Mouse (Mus musculus): ENCODE measurements around the gene Agtpbp1. TPM values are rescaled to one million over a fixed set of nuclear protein-coding genes. Genes with fewer than 3 reads are reported as not detected.
A peak's percentile ranks its signal among the peaks of the same experiment; 100 is the strongest.

The Agtpbp1 gene
- 16.3 and 20.4 TPM in 2 replicates for polyA plus RNA-seq (2015; fragmentation: Nextera tagmentation; extraction: Ambion mirVana)

DNA sequence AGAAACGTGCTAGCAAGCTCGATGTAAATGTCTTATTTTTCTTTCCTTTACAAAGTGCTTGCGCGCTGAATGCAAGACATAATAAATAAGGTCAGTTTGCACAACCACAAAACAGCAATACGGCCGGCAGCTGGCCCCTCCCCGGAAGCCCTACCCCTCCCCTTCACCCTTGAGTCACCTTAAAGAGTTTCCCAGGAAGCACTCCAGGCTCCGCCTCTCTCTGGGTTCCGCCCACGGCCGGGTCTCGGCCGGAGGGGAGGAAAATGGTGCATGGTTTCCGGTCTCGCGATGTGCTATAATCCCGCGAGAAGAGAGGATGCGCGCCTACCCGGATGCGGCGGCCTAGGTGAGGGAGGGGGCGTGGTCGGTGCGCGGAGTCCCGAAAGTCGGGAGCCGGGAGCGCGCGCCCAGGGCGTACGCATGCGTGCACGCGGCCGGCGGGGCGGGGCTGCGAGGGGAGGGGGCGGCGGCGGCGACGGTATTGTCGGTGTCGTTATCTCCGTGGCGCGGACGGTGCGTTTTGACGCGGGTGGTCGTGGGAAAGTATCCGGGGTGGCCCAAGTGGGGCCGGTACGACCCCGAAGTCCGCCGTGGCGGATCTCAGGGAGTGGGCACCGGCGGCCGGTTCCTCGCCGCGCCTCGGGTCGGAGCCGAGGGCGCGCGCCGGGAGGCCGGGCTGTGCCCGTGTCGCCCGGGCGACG is at the start of gene Agtpbp1, which contains the start of gene Naa35:
Gene Agtpbp1 (minus strand): TSS at position 281 of the 701 bp plus-strand sequence.
Gene Naa35 (plus strand): TSS at position 313 of the 701 bp plus-strand sequence.
- H3K4me3 ChIP-seq (replicated peaks), result peak within 1 kb of the TSS; percentile 89
- ATAC-seq (ENCODE audit: insufficient number of reproducible peaks, low FRiP score, low TSS enrichment, low read depth), result peak; percentile 99
- H3K9ac ChIP-seq, result peak within 1 kb of the TSS; percentile 86
- H3K36me3 ChIP-seq, result peaks cover 19% of the 10 kb centered on the region
- peak within 1 kb of the TSS; percentile 74 for H3K27ac ChIP-seq (replicated peaks)
- peaks cover 26% of the 10 kb centered on the region for H3K4me1 ChIP-seq
- under 1% methylated on average over 78 of the region's 83 CpGs for WGBS
- H3K4me2 ChIP-seq (replicated peaks), result peak within 1 kb of the TSS; percentile 83
- H3K9me3 ChIP-seq (replicated peaks), result no peaks in the 10 kb centered on the region
- no peaks in the 10 kb centered on the region for H3K27me3 ChIP-seq

- Histone ChIP-seq H3K9me3 (replicated peaks) (no peaks in the 10 kb centered on the region), H3K4me3 (replicated peaks) (no peak overlapping the region), H3K9ac (no peak overlapping the region), H3K4me2 (replicated peaks) (no peak overlapping the region), H3K27me3 (no peaks in the 10 kb centered on the region), H3K4me1 (no peaks in the 10 kb centered on the region), H3K36me3 (peaks cover 80% of the 10 kb centered on the region), H3K27ac (replicated peaks) (no peak overlapping the region)
- WGBS, result 69% methylated on average over 5 of the region's 5 CpGs
- no peak for ATAC-seq (ENCODE audit: insufficient number of reproducible peaks, low FRiP score, low TSS enrichment, low read depth)
Observed at GRCm38 (mm10) chr13:59634637-59635036, 49.6 kb upstream of the Agtpbp1 start.

DNA sequence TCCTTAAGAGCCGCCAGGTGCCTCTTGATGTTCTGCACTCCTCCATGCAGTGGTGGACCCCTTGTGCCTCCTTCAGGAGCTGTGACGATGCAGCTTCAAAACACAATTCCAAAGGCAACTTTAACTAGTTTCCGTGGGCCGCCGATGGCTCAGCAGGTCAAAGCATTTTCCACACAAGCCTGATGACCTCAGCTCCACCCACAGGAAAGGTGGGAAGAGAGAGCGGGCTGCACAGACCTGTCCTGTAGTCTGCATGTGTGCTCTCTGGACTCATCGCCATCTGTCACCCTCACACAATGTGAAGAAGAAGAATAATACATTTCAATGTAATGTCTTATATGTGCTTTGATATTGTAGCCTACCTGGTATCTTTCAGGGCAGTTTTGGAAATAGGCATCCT is 41.7 kb upstream of the Agtpbp1 start:
- ATAC-seq (ENCODE audit: insufficient number of reproducible peaks, low FRiP score, low TSS enrichment, low read depth), result no peak
- peaks cover 74% of the 10 kb centered on the region for H3K36me3 ChIP-seq

DNA sequence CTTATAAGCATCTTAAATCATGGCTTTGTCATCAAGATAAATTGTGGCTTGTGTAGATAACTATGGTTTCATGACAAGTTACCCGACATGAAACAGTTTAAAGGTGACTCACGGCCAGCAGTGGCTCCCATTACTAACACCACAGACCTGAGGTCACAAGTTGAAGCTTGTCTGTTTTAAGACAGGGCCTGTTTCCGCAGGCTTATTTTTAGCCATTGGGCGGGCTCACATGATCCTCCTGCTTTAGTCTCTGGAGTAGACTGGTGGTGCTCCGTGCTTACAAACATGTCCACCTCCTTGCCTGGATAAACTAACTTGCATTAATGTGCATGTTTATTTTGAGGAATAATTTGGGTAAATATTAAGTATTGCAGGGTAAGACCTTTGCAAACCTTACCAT is 39.9 kb upstream of the Agtpbp1 start:
- no peaks in the 10 kb centered on the region for H3K9me3 ChIP-seq (replicated peaks)
- no peak overlapping the region for H3K27ac ChIP-seq (replicated peaks)
- H3K4me1 ChIP-seq, result no peaks in the 10 kb centered on the region
- H3K4me2 ChIP-seq (replicated peaks), result no peak overlapping the region
- peaks cover 72% of the 10 kb centered on the region for H3K36me3 ChIP-seq
- no peak overlapping the region for H3K4me3 ChIP-seq (replicated peaks)
- no peak overlapping the region for H3K9ac ChIP-seq
- no peaks in the 10 kb centered on the region for H3K27me3 ChIP-seq
- ATAC-seq (ENCODE audit: insufficient number of reproducible peaks, low FRiP score, low TSS enrichment, low read depth), result no peak
- WGBS, result 68% methylated on average over 5 of the region's 5 CpGs

More for the DNA sequence above, 41.7 kb upstream of the Agtpbp1 start:
- no peak overlapping the region for H3K4me3 ChIP-seq (replicated peaks)
- no peak overlapping the region for H3K9ac ChIP-seq
- 87% methylated on average over 7 of the region's 7 CpGs for WGBS
- H3K27me3 ChIP-seq, result no peaks in the 10 kb centered on the region
- H3K9me3 ChIP-seq (replicated peaks), result no peaks in the 10 kb centered on the region
- H3K4me2 ChIP-seq (replicated peaks), result no peak overlapping the region
- no peaks in the 10 kb centered on the region for H3K4me1 ChIP-seq
- no peak overlapping the region for H3K27ac ChIP-seq (replicated peaks)

GRCm38 (mm10) chr13:59624389-59624788 is 39.4 kb upstream of the Agtpbp1 start:
- H3K9me3 ChIP-seq (replicated peaks), result no peaks in the 10 kb centered on the region
- no peak overlapping the region for H3K4me2 ChIP-seq (replicated peaks)
- no peak overlapping the region for H3K9ac ChIP-seq
- H3K4me1 ChIP-seq, result no peaks in the 10 kb centered on the region
- H3K27me3 ChIP-seq, result no peaks in the 10 kb centered on the region
- 57% methylated on average over 3 of the region's 3 CpGs for WGBS
- no peak overlapping the region for H3K4me3 ChIP-seq (replicated peaks)
- H3K36me3 ChIP-seq, result peaks cover 69% of the 10 kb centered on the region
- H3K27ac ChIP-seq (replicated peaks), result no peak overlapping the region
- no peak for ATAC-seq (ENCODE audit: insufficient number of reproducible peaks, low FRiP score, low TSS enrichment, low read depth)

GRCm38 (mm10) chr13:59621643-59622489 is 36.8 kb upstream of the Agtpbp1 start:
- no peak overlapping the region for H3K9ac ChIP-seq
- no peak overlapping the region for H3K4me2 ChIP-seq (replicated peaks)
- H3K36me3 ChIP-seq, result peaks cover 70% of the 10 kb centered on the region
- ATAC-seq (ENCODE audit: insufficient number of reproducible peaks, low FRiP score, low TSS enrichment, low read depth), result no peak
- H3K27me3 ChIP-seq, result no peaks in the 10 kb centered on the region
- H3K27ac ChIP-seq (replicated peaks), result no peak overlapping the region
- no peaks in the 10 kb centered on the region for H3K9me3 ChIP-seq (replicated peaks)
- WGBS, result 82% methylated on average over 7 of the region's 7 CpGs
- no peak overlapping the region for H3K4me3 ChIP-seq (replicated peaks)
- H3K4me1 ChIP-seq, result no peaks in the 10 kb centered on the region

DNA sequence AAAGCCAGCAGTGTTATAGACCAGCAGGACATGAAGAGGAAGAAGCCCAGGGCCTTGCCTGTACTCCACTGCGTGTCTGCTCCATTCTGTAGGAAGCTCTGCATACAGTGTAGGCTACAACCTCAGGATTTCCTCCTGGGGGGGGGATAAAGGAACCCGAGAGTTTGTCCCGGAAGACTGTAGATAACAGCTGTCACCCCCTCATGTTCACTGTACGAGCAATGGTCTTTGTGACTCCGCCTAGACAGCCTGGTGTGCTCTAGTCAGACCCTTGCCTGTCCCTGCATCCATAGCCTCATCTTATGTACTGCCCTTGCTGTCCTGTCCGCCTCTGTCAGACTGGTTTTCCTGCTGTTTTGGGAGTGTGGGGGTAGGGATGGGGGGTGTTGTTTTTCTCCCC is 33.4 kb upstream of the Agtpbp1 start:
- Histone ChIP-seq H3K4me1 (no peaks in the 10 kb centered on the region), H3K27me3 (no peaks in the 10 kb centered on the region), H3K27ac (replicated peaks) (no peak overlapping the region), H3K4me2 (replicated peaks) (no peak overlapping the region), H3K9ac (no peak overlapping the region), H3K9me3 (replicated peaks) (no peaks in the 10 kb centered on the region), H3K36me3 (peaks cover 66% of the 10 kb centered on the region), H3K4me3 (replicated peaks) (no peak overlapping the region)
- WGBS, result 87% methylated on average over 6 of the region's 6 CpGs
- ATAC-seq (ENCODE audit: insufficient number of reproducible peaks, low FRiP score, low TSS enrichment, low read depth), result no peak

DNA sequence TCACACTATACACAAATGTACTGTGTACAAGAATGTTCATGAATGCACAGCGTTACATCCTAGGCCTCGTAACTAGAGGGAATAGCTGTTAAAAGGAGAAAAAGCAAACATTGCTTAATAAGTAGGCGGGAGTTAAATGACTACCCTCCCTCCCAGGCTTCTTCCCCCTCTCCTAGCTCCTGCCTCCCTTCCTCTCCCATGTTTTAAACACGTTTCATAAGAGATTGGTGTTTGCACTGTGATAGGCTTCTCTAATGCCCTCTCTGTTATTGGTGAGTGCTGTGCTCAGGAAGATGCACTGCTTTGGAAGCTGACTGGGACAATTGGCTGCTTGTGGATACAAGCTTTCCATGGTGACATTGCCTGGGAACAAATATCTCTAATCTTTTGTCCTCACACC is 30.5 kb upstream of the Agtpbp1 start:
- ATAC-seq (ENCODE audit: insufficient number of reproducible peaks, low FRiP score, low TSS enrichment, low read depth), result no peak
- Histone ChIP-seq H3K9me3 (replicated peaks) (no peaks in the 10 kb centered on the region), H3K36me3 (peaks cover 62% of the 10 kb centered on the region), H3K4me1 (no peaks in the 10 kb centered on the region), H3K27ac (replicated peaks) (no peak overlapping the region), H3K27me3 (no peaks in the 10 kb centered on the region), H3K9ac (no peak overlapping the region), H3K4me3 (replicated peaks) (no peak overlapping the region), H3K4me2 (replicated peaks) (no peak overlapping the region)
- WGBS, result 77% methylated on average over 4 of the region's 4 CpGs

GRCm38 (mm10) chr13:59615152-59615551 is 30.1 kb upstream of the Agtpbp1 start:
- Histone ChIP-seq H3K4me3 (replicated peaks) (no peak overlapping the region), H3K27me3 (no peaks in the 10 kb centered on the region), H3K4me1 (no peaks in the 10 kb centered on the region), H3K36me3 (peaks cover 64% of the 10 kb centered on the region), H3K9me3 (replicated peaks) (no peaks in the 10 kb centered on the region), H3K4me2 (replicated peaks) (no peak overlapping the region), H3K9ac (no peak overlapping the region), H3K27ac (replicated peaks) (no peak overlapping the region)
- no peak for ATAC-seq (ENCODE audit: insufficient number of reproducible peaks, low FRiP score, low TSS enrichment, low read depth)
- 92% methylated on average over 4 of the region's 4 CpGs for WGBS

DNA sequence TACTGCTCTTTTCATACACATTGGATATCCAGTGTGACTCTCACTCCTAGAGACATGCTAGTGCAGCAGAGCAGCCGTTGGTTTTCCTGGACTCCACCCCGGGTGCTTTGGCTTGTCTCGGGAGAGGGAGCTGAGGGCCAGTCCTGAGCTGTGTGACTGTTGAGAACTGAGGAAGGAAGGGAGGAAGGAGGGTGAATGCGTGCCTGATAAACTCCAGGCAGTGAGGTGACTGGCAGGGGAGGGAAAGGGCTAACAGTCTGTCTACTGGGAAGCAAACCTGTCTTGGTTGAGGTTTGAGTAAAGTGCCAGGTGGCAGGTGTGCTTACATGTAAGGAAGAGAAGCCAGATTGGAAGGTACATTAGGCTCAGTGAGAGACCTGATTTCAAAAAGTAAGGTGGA is 28.8 kb upstream of the Agtpbp1 start:
- 81% methylated on average over 4 of the region's 4 CpGs for WGBS
- H3K27me3 ChIP-seq, result no peaks in the 10 kb centered on the region
- no peaks in the 10 kb centered on the region for H3K4me1 ChIP-seq
- peaks cover 67% of the 10 kb centered on the region for H3K36me3 ChIP-seq
- ATAC-seq (ENCODE audit: insufficient number of reproducible peaks, low FRiP score, low TSS enrichment, low read depth), result no peak
- no peak overlapping the region for H3K27ac ChIP-seq (replicated peaks)
- H3K4me3 ChIP-seq (replicated peaks), result no peak overlapping the region
- H3K9ac ChIP-seq, result no peak overlapping the region
- H3K4me2 ChIP-seq (replicated peaks), result no peak overlapping the region
- H3K9me3 ChIP-seq (replicated peaks), result no peaks in the 10 kb centered on the region

DNA sequence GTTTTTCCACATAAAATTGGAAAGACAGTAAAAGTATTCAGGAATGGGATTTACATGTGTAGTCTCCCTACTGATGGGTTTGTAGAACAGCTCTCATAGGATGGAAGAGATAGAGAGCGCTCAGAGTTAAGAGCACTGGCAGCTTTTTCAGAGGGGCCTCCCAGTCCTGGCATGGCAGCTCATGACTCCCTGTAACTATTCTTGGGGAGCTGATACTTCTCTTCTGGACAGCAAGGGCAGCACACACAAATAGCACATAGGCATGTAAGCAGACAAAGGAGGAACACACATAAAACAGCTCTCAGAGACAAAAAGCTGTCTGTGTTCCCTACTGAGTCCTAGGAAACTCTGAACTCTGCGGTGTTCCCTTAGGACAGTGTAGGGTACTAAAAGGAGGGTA is 25.4 kb upstream of the Agtpbp1 start:
- no peak for ATAC-seq (ENCODE audit: insufficient number of reproducible peaks, low FRiP score, low TSS enrichment, low read depth)
- no peak overlapping the region for H3K4me3 ChIP-seq (replicated peaks)
- no peak overlapping the region for H3K27ac ChIP-seq (replicated peaks)
- peaks cover 76% of the 10 kb centered on the region for H3K36me3 ChIP-seq
- H3K27me3 ChIP-seq, result no peaks in the 10 kb centered on the region
- no peaks in the 10 kb centered on the region for H3K4me1 ChIP-seq
- no peak overlapping the region for H3K4me2 ChIP-seq (replicated peaks)
- no peak overlapping the region for H3K9ac ChIP-seq
- no peaks in the 10 kb centered on the region for H3K9me3 ChIP-seq (replicated peaks)
- WGBS, result 93% methylated on average over 2 of the region's 2 CpGs
